ENCODE assay signal across 13 mouse cellular contexts in genomic region chr17:46880322-46880721, GRCm38 (mm10). TPM values are rescaled to one million over a fixed set of nuclear protein-coding genes. Genes with fewer than 3 reads are reported as not detected.
A peak's percentile ranks its signal among the peaks of the same experiment; 100 is the strongest.
DNase-seq lines count a peak whose midpoint lies in the region; ATAC-seq lines count a peak whose summit lies in the region.
"Had no signal": no experiment of that assay in that cellular context is flagged by ENCODE, and none has a peak within 500 bp of the region (broad histone marks: within the 10 kb centered on the region; RNA-seq: fewer than 3 reads in every experiment).

No protein-coding gene starts in this region.

- H3K4me2 ChIP-seq in forebrain, embryonic 15.5 days (replicated peaks), result no peak overlapping the region
- H3K4me2 ChIP-seq in forebrain, embryonic 14.5 days (ENCODE audit: low read length), result no peak overlapping the region
- H3K4me2 ChIP-seq in hindbrain, embryonic 15.5 days, result no peak overlapping the region
- no peak overlapping the region for H3K4me2 ChIP-seq in hindbrain, embryonic 14.5 days (replicated peaks)
- H3K4me2 ChIP-seq in neural tube, embryonic 11.5 days (ENCODE audit: low read depth), result no peak overlapping the region
- H3K4me2 ChIP-seq: embryonic facial prominence, embryonic 13.5 days; midbrain, embryonic 13.5 days had no signal

- no peaks in the 10 kb centered on the region for H3K36me3 ChIP-seq in forebrain, embryonic 15.5 days
- H3K36me3 ChIP-seq in forebrain, embryonic 14.5 days (ENCODE audit: control insufficient read depth, insufficient read depth, low read length), result no peaks in the 10 kb centered on the region
- H3K36me3 ChIP-seq in hindbrain, embryonic 15.5 days, result no peaks in the 10 kb centered on the region
- no peaks in the 10 kb centered on the region for H3K36me3 ChIP-seq in hindbrain, embryonic 14.5 days (replicated peaks; ENCODE audit: control insufficient read depth, insufficient read depth)
- H3K36me3 ChIP-seq in neural tube, embryonic 11.5 days (ENCODE audit: control insufficient read depth, insufficient read depth, low read length), result no peaks in the 10 kb centered on the region
- H3K36me3 ChIP-seq: embryonic facial prominence, embryonic 13.5 days; midbrain, embryonic 13.5 days had no signal

- no peaks in the 10 kb centered on the region for H3K27me3 ChIP-seq in forebrain, embryonic 15.5 days
- H3K27me3 ChIP-seq in forebrain, embryonic 14.5 days (replicated peaks; ENCODE audit: control insufficient read depth, insufficient read depth, low read length), result no peaks in the 10 kb centered on the region
- H3K27me3 ChIP-seq in hindbrain, embryonic 15.5 days, result no peaks in the 10 kb centered on the region
- H3K27me3 ChIP-seq in hindbrain, embryonic 14.5 days (ENCODE audit: control insufficient read depth, insufficient read depth, low read length), result no peaks in the 10 kb centered on the region
- no peaks in the 10 kb centered on the region for H3K27me3 ChIP-seq in neural tube, embryonic 11.5 days (ENCODE audit: control insufficient read depth, insufficient read depth, low read length)
- H3K27me3 ChIP-seq: embryonic facial prominence, embryonic 13.5 days; midbrain, embryonic 13.5 days had no signal

- 84% methylated on average over 2 of the region's 2 CpGs for WGBS in forebrain, embryonic 15.5 days
- 74% methylated on average over 2 of the region's 2 CpGs for WGBS in forebrain, embryonic 14.5 days
- WGBS in hindbrain, embryonic 15.5 days, result 71% methylated on average over 2 of the region's 2 CpGs
- WGBS in hindbrain, embryonic 14.5 days, result 84% methylated on average over 2 of the region's 2 CpGs
- 92% methylated on average over 2 of the region's 2 CpGs for WGBS in neural tube, embryonic 11.5 days

- 0 out of 2 replicates have a peak overlapping the region, but pooled peaks have one; percentile 19 for H3K27ac ChIP-seq in forebrain, embryonic 15.5 days (replicated peaks)
- H3K27ac ChIP-seq in forebrain, embryonic 14.5 days (ENCODE audit: low read depth, low read length), result no peak overlapping the region
- H3K27ac ChIP-seq in hindbrain, embryonic 15.5 days (replicated peaks), result 0 out of 2 replicates have a peak overlapping the region, but pooled peaks have one; percentile 32
- no peak overlapping the region for H3K27ac ChIP-seq in hindbrain, embryonic 14.5 days
- H3K27ac ChIP-seq in neural tube, embryonic 11.5 days (ENCODE audit: low read depth, low read length), result 0 out of 2 replicates have a peak overlapping the region, but pooled peaks have one; percentile 20
- H3K27ac ChIP-seq: embryonic facial prominence, embryonic 13.5 days; liver, embryonic 14.5 days; midbrain, embryonic 13.5 days had no signal

- H3K9ac ChIP-seq in forebrain, embryonic 15.5 days (replicated peaks), result no peak overlapping the region
- H3K9ac ChIP-seq in forebrain, embryonic 14.5 days (ENCODE audit: low read length), result no peak overlapping the region
- no peak overlapping the region for H3K9ac ChIP-seq in hindbrain, embryonic 15.5 days
- no peak overlapping the region for H3K9ac ChIP-seq in hindbrain, embryonic 14.5 days
- no peak overlapping the region for H3K9ac ChIP-seq in neural tube, embryonic 11.5 days (ENCODE audit: low read length)
- H3K9ac ChIP-seq: embryonic facial prominence, embryonic 13.5 days; liver, embryonic 14.5 days; midbrain, embryonic 13.5 days had no signal

- H3K9me3 ChIP-seq in forebrain, embryonic 15.5 days, result no peaks in the 10 kb centered on the region
- H3K9me3 ChIP-seq in forebrain, embryonic 14.5 days (replicated peaks; ENCODE audit: control insufficient read depth, low read length), result no peaks in the 10 kb centered on the region
- H3K9me3 ChIP-seq in hindbrain, embryonic 15.5 days, result no peaks in the 10 kb centered on the region
- H3K9me3 ChIP-seq in hindbrain, embryonic 14.5 days (ENCODE audit: control insufficient read depth, low read length), result no peaks in the 10 kb centered on the region
- no peaks in the 10 kb centered on the region for H3K9me3 ChIP-seq in neural tube, embryonic 11.5 days (ENCODE audit: control insufficient read depth, low read length)
- H3K9me3 ChIP-seq: embryonic facial prominence, embryonic 13.5 days; G1E; midbrain, embryonic 13.5 days had no signal

- no peak for DNase-seq in forebrain, embryonic 14.5 days (ENCODE audit: low spot score)
- DNase-seq in hindbrain, embryonic 14.5 days (ENCODE audit: low spot score), result no peak
- no peak for DNase-seq in neural tube, embryonic 11.5 days (ENCODE audit: low spot score)
- DNase-seq in neural tube, embryonic 10.5 days (ENCODE audit: extremely low spot score, low spot score), result no peak
- no peak for DNase-seq in right cerebral cortex, postnatal 14 days
- no peak for DNase-seq in urinary bladder, postnatal 14 days (ENCODE audit: low spot score)

- H3K4me1 ChIP-seq in forebrain, embryonic 15.5 days, result peaks cover 8% of the 10 kb centered on the region; the same call in 1 of the 2 replicates
- H3K4me1 ChIP-seq in forebrain, embryonic 14.5 days (ENCODE audit: control insufficient read depth, insufficient read depth, low read length), result no peaks in the 10 kb centered on the region
- H3K4me1 ChIP-seq in hindbrain, embryonic 15.5 days (replicated peaks), result peaks cover 8% of the 10 kb centered on the region
- H3K4me1 ChIP-seq in hindbrain, embryonic 14.5 days (replicated peaks; ENCODE audit: control insufficient read depth, insufficient read depth, low read length), result 0 out of 2 replicates have a peak, but pooled peaks cover 7% of the 10 kb centered on the region
- no peaks in the 10 kb centered on the region for H3K4me1 ChIP-seq in neural tube, embryonic 11.5 days (ENCODE audit: control insufficient read depth, insufficient read depth, low read length)

- no peak for ATAC-seq in forebrain, embryonic 15.5 days (replicated peaks)
- no peak for ATAC-seq in forebrain, embryonic 14.5 days
- ATAC-seq in hindbrain, embryonic 15.5 days (ENCODE audit: low FRiP score, low read depth), result no peak
- no peak for ATAC-seq in hindbrain, embryonic 14.5 days (ENCODE audit: low FRiP score)
- ATAC-seq in neural tube, embryonic 11.5 days (ENCODE audit: insufficient read depth, low FRiP score, low TSS enrichment), result no peak
- ATAC-seq: midbrain, embryonic 13.5 days had no signal

- H3K4me3 ChIP-seq in forebrain, embryonic 15.5 days, result no peak overlapping the region
- no peak overlapping the region for H3K4me3 ChIP-seq in forebrain, embryonic 14.5 days (ENCODE audit: low read depth, low read length)
- H3K4me3 ChIP-seq in hindbrain, embryonic 15.5 days, result no peak overlapping the region
- H3K4me3 ChIP-seq in hindbrain, embryonic 14.5 days (replicated peaks; ENCODE audit: low read length), result no peak overlapping the region
- no peak overlapping the region for H3K4me3 ChIP-seq in neural tube, embryonic 11.5 days (ENCODE audit: low read depth, low read length)
- H3K4me3 ChIP-seq: embryonic facial prominence, embryonic 13.5 days; midbrain, embryonic 13.5 days had no signal

RNA-seq across cellular contexts. Expression of gene Tbcc, which starts 10.2 kb away (rescaled TPM):
- polyA plus RNA-seq in forebrain, embryonic 15.5 days (2015; fragmentation: Nextera tagmentation; extraction: Ambion mirVana), result 65.9 and 68.6 TPM in 2 replicates
- polyA plus RNA-seq in forebrain, embryonic 14.5 days (2014; fragmentation: Nextera tagmentation; extraction: Ambion mirVana), result 66.4 TPM in 2 replicates
- polyA plus RNA-seq in hindbrain, embryonic 15.5 days (2015; fragmentation: Nextera tagmentation; extraction: Ambion mirVana), result 57.5 and 60.8 TPM in 2 replicates
- 54.7 and 61.6 TPM in 2 replicates for polyA plus RNA-seq in hindbrain, embryonic 14.5 days (2014; fragmentation: Nextera tagmentation; extraction: Ambion mirVana)
- polyA plus RNA-seq in neural tube, embryonic 11.5 days (2014; fragmentation: Nextera tagmentation; extraction: Ambion mirVana), result 74.8 and 79.0 TPM in 2 replicates

RNA-seq across cellular contexts. Expression of gene Bicral, which starts 22.0 kb away (rescaled TPM):
- polyA plus RNA-seq in forebrain, embryonic 15.5 days (2015; fragmentation: Nextera tagmentation; extraction: Ambion mirVana), result 8.9 and 9.2 TPM in 2 replicates
- 7.5 and 8.5 TPM in 2 replicates for polyA plus RNA-seq in forebrain, embryonic 14.5 days (2014; fragmentation: Nextera tagmentation; extraction: Ambion mirVana)
- 7.7 and 10.3 TPM in 2 replicates for polyA plus RNA-seq in hindbrain, embryonic 15.5 days (2015; fragmentation: Nextera tagmentation; extraction: Ambion mirVana)
- polyA plus RNA-seq in hindbrain, embryonic 14.5 days (2014; fragmentation: Nextera tagmentation; extraction: Ambion mirVana), result 9.8 and 11.7 TPM in 2 replicates
- 6.7 and 8.4 TPM in 2 replicates for polyA plus RNA-seq in neural tube, embryonic 11.5 days (2014; fragmentation: Nextera tagmentation; extraction: Ambion mirVana)

RNA-seq across cellular contexts. Expression of gene Prph2, which starts 29.9 kb away (rescaled TPM):
- not detected in 2 replicates for polyA plus RNA-seq in forebrain, embryonic 15.5 days (2015; fragmentation: Nextera tagmentation; extraction: Ambion mirVana)
- polyA plus RNA-seq in forebrain, embryonic 14.5 days (2014; fragmentation: Nextera tagmentation; extraction: Ambion mirVana), result not detected in 2 replicates
- 0.05 TPM in 1 of 2 replicates, not detected in the other for polyA plus RNA-seq in hindbrain, embryonic 15.5 days (2015; fragmentation: Nextera tagmentation; extraction: Ambion mirVana)
- polyA plus RNA-seq in hindbrain, embryonic 14.5 days (2014; fragmentation: Nextera tagmentation; extraction: Ambion mirVana), result not detected in 2 replicates
- polyA plus RNA-seq in neural tube, embryonic 11.5 days (2014; fragmentation: Nextera tagmentation; extraction: Ambion mirVana), result not detected in 2 replicates
- polyA plus RNA-seq: embryonic facial prominence, embryonic 13.5 days; G1E; large intestine, adult 2 months; liver, embryonic 14.5 days; midbrain, embryonic 13.5 days had no signal

Comparison
In these comparisons a context has a peak if more than half of its experiments do, and no peak if none do; other contexts are left out.
1. H3K27ac ChIP-seq: peak in forebrain, embryonic 15.5 days (single experiment), hindbrain, embryonic 15.5 days (single experiment) and neural tube, embryonic 11.5 days (single experiment); none in forebrain, embryonic 14.5 days (single experiment) and hindbrain, embryonic 14.5 days (single experiment).